Mouse (Mus musculus) forebrain, embryonic 12.5 days (tissue): ENCODE data around the gene Clybl. TPM values are rescaled to one million over a fixed set of nuclear protein-coding genes. Genes with fewer than 3 reads are reported as not detected.

Experiments used
- ATAC-seq: fragments of 200-750 bp; cut with Nextera tagmentation; 2 replicates; pipeline ENCODE4 v1.8.0; 2017; ENCODE audit warnings: moderate TSS enrichment; ENCODE audit not compliant: low FRiP score
- H3K27ac ChIP-seq: fragments of 300-500 bp; sonication (generic); 2 replicates; pipeline ENCODE4 v1.5.1; 2016; ENCODE audit warnings: mild to moderate bottlenecking
- H3K27me3 ChIP-seq: fragments of 300-500 bp; sonication (generic); 2 replicates; pipeline ENCODE4 v1.6.1; 2016; ENCODE audit warnings: mild to moderate bottlenecking
- H3K36me3 ChIP-seq: fragments of 300-500 bp; sonication (generic); replicated peaks from 2 replicates; pipeline ENCODE4 v1.6.1; 2016; ENCODE audit warnings: mild to moderate bottlenecking
- H3K4me1 ChIP-seq: fragments of 300-500 bp; sonication (generic); 2 replicates; pipeline ENCODE4 v1.6.1; 2016
- H3K4me2 ChIP-seq: fragments of 300-500 bp; sonication (generic); 2 replicates; pipeline ENCODE4 v1.6.1; 2016; ENCODE audit warnings: mild to moderate bottlenecking, moderate library complexity
- H3K4me3 ChIP-seq: fragments of 300-500 bp; sonication (generic); replicated peaks from 2 replicates; pipeline ENCODE4 v1.5.1; 2016; ENCODE audit warnings: mild to moderate bottlenecking
- H3K9ac ChIP-seq: fragments of 300-500 bp; sonication (generic); 2 replicates; pipeline ENCODE4 v1.6.1; 2016; ENCODE audit warnings: mild to moderate bottlenecking
- H3K9me3 ChIP-seq: fragments of 300-500 bp; sonication (generic); 2 replicates; pipeline ENCODE4 v1.6.1; 2016
- WGBS: fragments of 180-500 bp; shearing (Covaris S2); methylation state at CpG from one replicate; pipeline ENCODE4 v1.1.7; 2016; 5-methylcytosine and 5-hydroxymethylcytosine counted together
- polyA plus RNA-seq: library from polyadenylated mRNA; unstranded; fragments of >200 nt; fragmentation: Nextera tagmentation; extraction: Ambion mirVana; gene quantifications from 2 replicates; pipeline ENCODE4 v1.2.1, GENCODE M21; 2016

The Clybl gene
- polyA plus RNA-seq, result 22.8 and 24.7 TPM in 2 replicates

DNA sequence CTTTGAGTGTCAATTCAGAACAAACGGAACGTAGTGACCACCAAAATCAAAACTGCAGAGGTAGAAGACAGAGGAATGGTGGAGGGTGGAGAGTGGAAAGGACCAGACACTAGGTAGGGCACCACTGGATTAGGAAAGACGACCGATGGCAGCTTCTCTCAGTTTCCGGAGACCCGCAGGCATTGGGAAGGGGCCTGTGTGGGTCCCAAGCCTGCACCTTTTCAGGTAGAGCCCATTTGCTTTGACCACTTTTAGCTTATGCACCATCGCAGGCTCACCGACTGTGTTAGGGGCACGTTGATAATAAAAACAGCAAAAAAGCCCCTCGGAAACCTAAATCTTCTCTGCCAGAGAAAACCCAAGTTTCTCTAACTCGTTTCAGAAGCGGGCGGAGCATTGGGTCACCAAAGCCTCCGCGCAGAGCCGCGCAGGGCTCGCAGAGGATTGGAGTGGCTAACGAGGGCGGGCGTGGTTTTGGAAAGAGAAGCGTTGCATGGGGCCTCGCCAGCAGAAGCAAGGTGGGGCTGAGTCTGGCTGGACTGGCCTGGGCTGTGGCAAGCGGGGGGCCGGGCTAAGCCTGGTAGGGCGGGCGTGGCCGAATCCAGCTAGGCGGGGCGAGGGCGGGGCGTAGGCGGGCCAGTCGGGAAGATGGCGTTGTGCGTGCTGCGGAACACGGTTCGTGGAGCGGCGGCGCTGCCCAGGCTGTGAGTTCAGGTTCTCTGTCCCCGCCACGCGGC is at the start of gene Clybl:
TSS of gene Clybl (plus strand) at position 627 of the 737 bp plus-strand sequence.
- peaks cover 12% of the 10 kb centered on the region for H3K4me1 ChIP-seq
- WGBS, result 3% methylated on average over 43 of the region's 45 CpGs
- peak within 1 kb of the TSS; percentile 62 for H3K4me2 ChIP-seq
- peak within 1 kb of the TSS; percentile 46; the same call in 1 of the 2 replicates for H3K9ac ChIP-seq
- H3K27ac ChIP-seq, result no peak within 1 kb of the TSS
- no peaks in the 10 kb centered on the region for H3K9me3 ChIP-seq
- peaks cover 17% of the 10 kb centered on the region for H3K27me3 ChIP-seq
- peak within 1 kb of the TSS; percentile 59 for H3K4me3 ChIP-seq
- H3K36me3 ChIP-seq, result no peaks in the 10 kb centered on the region
- peak; percentile 99 for ATAC-seq

DNA sequence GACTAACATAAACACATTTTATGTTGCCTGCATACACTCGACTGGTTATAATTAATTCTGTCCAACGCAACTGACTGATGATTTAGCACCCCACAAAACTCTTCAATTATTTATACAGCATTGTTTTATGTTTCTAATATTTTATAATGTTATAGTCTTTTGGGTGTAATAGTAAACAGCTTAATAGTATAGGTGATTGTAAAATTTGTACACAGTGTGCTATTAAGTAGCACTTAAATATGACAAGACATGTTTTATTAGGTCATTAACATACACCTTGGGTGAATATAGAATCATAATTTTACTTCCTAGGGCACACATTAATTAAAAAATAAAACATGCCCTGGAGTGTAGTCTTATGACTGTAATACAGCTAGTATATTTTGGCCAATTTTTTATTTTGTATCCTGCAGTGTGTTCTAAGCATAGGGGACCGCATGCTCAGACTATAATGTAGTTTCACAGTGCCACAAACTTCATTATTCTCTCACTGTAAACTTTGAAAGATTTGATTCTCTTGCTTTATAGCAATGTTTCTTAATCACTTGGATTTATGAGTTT is 45.1 kb upstream of the Clybl start:
- Histone ChIP-seq H3K27me3 (no peaks in the 10 kb centered on the region), H3K9ac (no peak overlapping the region), H3K4me1 (no peaks in the 10 kb centered on the region), H3K27ac (no peak overlapping the region), H3K4me2 (no peak overlapping the region), H3K4me3 (no peak overlapping the region), H3K9me3 (no peaks in the 10 kb centered on the region), H3K36me3 (peaks cover 40% of the 10 kb centered on the region)
- no peak for ATAC-seq
- 95% methylated on average over 3 of the region's 3 CpGs for WGBS

DNA sequence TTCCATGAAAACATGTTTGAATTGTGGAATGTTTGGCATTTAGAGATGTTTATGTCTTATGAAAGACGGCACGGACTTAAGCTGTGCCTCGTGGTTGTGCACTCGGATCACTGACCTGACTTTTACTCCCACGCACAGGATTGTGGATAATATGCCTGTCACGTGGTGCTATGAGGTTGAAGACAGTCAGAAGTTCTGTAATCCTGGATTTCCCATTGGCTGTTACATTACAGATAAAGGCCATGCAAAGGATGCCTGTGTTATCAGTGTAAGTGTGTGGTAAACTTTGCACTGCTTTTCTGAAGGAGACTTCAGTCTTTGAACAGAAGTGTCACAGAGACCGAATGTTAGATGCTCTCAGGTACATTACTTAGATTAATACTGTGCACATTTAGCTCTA is 44.3 kb upstream of the Clybl start:
- ATAC-seq, result no peak
- no peak overlapping the region for H3K9ac ChIP-seq
- no peaks in the 10 kb centered on the region for H3K9me3 ChIP-seq
- H3K4me1 ChIP-seq, result no peaks in the 10 kb centered on the region
- no peak overlapping the region for H3K27ac ChIP-seq
- WGBS, result 96% methylated on average over 7 of the region's 7 CpGs
- H3K27me3 ChIP-seq, result no peaks in the 10 kb centered on the region
- no peak overlapping the region for H3K4me3 ChIP-seq
- no peak overlapping the region for H3K4me2 ChIP-seq
- peaks cover 47% of the 10 kb centered on the region for H3K36me3 ChIP-seq

DNA sequence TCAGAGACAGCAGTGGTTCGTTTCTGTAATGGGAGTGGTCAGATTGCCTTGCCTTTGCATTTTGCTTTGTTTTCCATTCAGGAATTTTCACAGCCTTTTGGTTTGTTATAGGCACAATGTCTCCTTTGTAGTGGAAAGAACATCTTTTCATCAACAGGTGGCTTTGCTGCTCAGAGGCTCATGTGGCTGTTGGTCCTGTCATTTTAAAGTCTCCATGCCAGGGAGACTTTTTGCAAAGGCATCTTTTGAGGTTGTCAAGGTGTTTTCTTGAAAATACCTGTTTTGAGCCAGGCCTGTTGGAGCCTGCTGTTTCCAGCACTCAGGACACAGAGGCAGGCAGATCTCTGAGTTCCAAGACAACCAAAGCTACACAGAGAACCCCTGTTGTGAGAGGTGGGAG is 41.4 kb upstream of the Clybl start:
- Histone ChIP-seq H3K27ac (no peak overlapping the region), H3K4me3 (no peak overlapping the region), H3K27me3 (no peaks in the 10 kb centered on the region), H3K4me1 (no peaks in the 10 kb centered on the region), H3K9me3 (no peaks in the 10 kb centered on the region), H3K9ac (no peak overlapping the region), H3K36me3 (peaks cover 65% of the 10 kb centered on the region), H3K4me2 (no peak overlapping the region)
- no peak for ATAC-seq
- WGBS, result 48% methylated on average over 1 of the region's 1 CpGs

DNA sequence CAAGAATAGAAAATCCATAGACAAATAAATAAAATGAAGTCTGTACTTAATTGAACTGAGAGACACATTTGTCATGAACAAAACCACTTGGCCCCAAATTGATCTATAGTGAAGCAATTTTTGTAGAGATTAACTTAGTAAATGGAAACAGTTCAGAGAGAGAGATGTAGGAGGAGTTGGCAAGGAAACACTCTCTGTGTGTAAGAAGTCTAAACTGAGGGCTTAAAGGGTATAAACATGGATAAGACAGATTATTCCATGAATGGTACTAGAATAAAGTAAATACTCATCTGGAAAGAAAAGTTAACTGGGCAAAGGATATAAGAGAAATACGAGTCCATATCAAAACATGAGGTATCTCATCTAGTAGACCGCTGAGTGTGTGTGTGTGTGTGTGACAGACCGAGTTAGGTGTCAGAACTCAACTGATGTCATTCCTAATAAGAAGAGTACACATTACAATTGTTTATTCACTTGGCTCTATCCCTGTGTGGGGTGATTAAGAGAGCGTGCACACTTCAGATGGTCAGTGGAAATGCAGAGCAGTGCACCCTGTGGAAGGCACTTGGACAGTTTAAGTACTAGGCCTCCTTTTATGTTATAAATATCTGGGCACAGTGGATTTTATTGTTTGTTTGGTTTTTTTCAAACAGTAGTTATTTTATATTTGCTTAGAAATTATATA is 37.8 kb upstream of the Clybl start:
- peaks cover 82% of the 10 kb centered on the region for H3K36me3 ChIP-seq
- no peak overlapping the region for H3K9ac ChIP-seq
- H3K9me3 ChIP-seq, result no peaks in the 10 kb centered on the region
- no peaks in the 10 kb centered on the region for H3K27me3 ChIP-seq
- no peak overlapping the region for H3K27ac ChIP-seq
- WGBS, result 96% methylated on average over 4 of the region's 4 CpGs
- no peak for ATAC-seq
- H3K4me3 ChIP-seq, result no peak overlapping the region
- no peak overlapping the region for H3K4me2 ChIP-seq
- H3K4me1 ChIP-seq, result no peaks in the 10 kb centered on the region

DNA sequence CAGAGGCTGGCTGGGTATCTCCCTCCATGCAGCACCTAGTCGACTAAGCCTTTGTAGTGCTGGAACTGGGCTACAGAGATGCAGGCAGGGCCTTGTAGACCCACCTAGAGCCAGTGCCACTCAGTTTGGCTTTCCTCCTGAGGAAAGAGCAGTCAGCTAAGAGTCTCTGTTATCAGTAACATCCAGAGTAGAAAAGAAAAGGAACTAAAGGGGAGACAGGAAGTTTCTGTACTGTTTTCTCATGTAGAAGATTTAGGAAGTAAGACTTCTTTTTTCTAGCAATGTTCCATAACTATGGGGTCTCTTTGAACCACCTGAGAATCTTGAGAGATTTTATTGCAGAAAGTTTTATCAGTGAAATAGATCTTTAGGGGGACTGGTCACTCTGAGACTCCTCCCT is 36.1 kb upstream of the Clybl start:
- H3K36me3 ChIP-seq, result peaks cover 78% of the 10 kb centered on the region
- WGBS, result 74% methylated on average over 1 of the region's 1 CpGs
- no peak for ATAC-seq

DNA sequence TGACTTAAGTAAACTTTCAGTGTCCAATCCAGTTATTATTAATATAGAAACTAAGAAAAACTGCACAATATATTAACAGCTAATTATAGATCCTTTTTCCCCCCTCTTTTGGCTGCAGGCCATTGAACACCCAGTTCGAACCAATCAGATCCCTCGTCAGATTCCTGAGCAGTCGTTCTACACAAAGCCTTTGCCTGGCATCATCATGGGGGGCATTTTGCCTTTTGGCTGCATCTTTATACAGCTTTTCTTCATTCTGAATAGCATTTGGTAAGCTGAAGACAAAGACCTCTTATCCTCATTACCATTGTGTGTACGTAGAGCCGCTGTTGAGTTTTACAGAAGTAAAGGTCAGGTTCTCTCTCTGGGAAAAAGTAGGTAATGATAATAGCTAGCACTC is 30.9 kb upstream of the Clybl start:
- Histone ChIP-seq H3K4me1 (peaks cover 8% of the 10 kb centered on the region), H3K4me2 (no peak overlapping the region), H3K9me3 (no peaks in the 10 kb centered on the region), H3K36me3 (peaks cover 72% of the 10 kb centered on the region), H3K9ac (no peak overlapping the region), H3K27me3 (no peaks in the 10 kb centered on the region), H3K4me3 (no peak overlapping the region), H3K27ac (no peak overlapping the region)
- ATAC-seq, result no peak
- 18% methylated on average over 5 of the region's 5 CpGs for WGBS

More for the DNA sequence above, 36.1 kb upstream of the Clybl start:
- Histone ChIP-seq H3K4me1 (peaks cover under 1% of the 10 kb centered on the region; the same call in 1 of the 2 replicates), H3K9ac (no peak overlapping the region), H3K4me3 (no peak overlapping the region), H3K27me3 (no peaks in the 10 kb centered on the region), H3K27ac (no peak overlapping the region), H3K4me2 (no peak overlapping the region), H3K9me3 (no peaks in the 10 kb centered on the region)

DNA sequence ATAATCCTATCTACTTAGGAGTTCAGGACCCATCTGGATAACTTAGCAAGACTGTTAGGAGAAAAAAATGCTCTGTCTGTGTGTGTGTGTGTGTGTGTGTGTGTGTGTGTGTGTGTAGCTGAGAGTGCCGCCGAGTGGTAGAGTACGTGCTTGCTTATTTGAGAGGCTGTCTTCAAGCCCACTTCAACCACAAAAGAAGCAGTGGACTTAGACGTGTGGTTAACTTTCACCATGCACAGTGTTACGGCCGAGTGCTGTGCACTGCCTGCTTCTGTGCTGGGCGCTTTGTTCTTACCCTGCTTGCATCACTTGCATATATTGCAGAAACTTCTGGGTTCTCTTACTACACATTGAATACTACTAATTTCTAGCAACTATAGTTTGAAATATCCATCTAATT is 23.8 kb upstream of the Clybl start:
- WGBS, result 86% methylated on average over 7 of the region's 7 CpGs

DNA sequence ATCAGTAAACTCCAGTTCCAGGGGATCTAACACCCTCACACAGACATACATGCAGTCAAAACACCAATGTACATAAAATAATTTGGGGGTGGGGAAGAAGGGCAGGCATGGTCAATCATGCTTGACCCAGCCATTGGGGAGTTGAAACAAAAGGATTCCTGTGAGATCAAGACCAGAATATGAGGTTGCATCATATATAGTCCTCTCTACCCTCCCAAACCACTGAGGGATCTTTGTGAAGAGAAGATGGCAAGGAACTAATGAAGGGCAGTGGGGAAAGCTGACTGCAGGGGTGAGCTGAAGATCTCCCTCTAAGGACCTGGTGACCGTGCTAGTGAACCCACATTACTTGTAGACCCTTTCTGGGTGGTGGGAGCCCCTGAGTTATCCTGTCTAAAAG is 20.6 kb upstream of the Clybl start:
- Histone ChIP-seq H3K9me3 (no peaks in the 10 kb centered on the region), H3K27ac (no peak overlapping the region), H3K9ac (no peak overlapping the region), H3K4me1 (no peaks in the 10 kb centered on the region), H3K4me3 (no peak overlapping the region), H3K4me2 (no peak overlapping the region), H3K27me3 (no peaks in the 10 kb centered on the region), H3K36me3 (peaks cover 29% of the 10 kb centered on the region)
- WGBS, result 100% methylated on average over 1 of the region's 1 CpGs
- ATAC-seq, result no peak

More for the DNA sequence above, 23.8 kb upstream of the Clybl start:
- H3K36me3 ChIP-seq, result peaks cover 47% of the 10 kb centered on the region
- H3K27me3 ChIP-seq, result no peaks in the 10 kb centered on the region
- no peak overlapping the region for H3K27ac ChIP-seq
- H3K4me3 ChIP-seq, result no peak overlapping the region
- no peak overlapping the region for H3K9ac ChIP-seq
- no peaks in the 10 kb centered on the region for H3K4me1 ChIP-seq
- ATAC-seq, result no peak
- H3K4me2 ChIP-seq, result no peak overlapping the region
- no peaks in the 10 kb centered on the region for H3K9me3 ChIP-seq

DNA sequence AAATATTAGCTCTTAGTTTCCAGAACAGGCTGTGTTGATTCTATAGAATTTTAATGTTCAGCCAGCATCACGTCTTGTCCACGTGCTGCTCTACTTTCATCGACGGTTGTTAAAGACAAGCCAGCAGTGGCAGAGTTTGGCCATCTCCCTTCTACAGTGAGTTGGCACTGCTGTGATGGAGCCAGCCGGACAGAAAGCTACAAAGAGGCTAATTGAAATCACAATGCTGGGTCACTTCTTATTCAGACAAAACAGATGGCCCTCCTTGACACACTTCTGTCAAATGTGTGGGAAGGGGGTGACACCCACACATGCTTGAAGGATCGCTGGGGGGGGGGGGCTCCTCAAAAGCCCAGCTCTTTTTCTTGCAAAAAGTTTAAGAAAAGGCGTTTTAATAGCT is 12.6 kb upstream of the Clybl start:
- Histone ChIP-seq H3K36me3 (0 out of 2 replicates have a peak, but pooled peaks cover 3% of the 10 kb centered on the region), H3K9me3 (no peaks in the 10 kb centered on the region), H3K9ac (no peak overlapping the region), H3K4me1 (peaks cover 12% of the 10 kb centered on the region), H3K4me2 (no peak overlapping the region), H3K27ac (no peak overlapping the region), H3K4me3 (no peak overlapping the region), H3K27me3 (no peaks in the 10 kb centered on the region)
- no peak; the same call in 1 of the 2 replicates for ATAC-seq
- 72% methylated on average over 7 of the region's 7 CpGs for WGBS

DNA sequence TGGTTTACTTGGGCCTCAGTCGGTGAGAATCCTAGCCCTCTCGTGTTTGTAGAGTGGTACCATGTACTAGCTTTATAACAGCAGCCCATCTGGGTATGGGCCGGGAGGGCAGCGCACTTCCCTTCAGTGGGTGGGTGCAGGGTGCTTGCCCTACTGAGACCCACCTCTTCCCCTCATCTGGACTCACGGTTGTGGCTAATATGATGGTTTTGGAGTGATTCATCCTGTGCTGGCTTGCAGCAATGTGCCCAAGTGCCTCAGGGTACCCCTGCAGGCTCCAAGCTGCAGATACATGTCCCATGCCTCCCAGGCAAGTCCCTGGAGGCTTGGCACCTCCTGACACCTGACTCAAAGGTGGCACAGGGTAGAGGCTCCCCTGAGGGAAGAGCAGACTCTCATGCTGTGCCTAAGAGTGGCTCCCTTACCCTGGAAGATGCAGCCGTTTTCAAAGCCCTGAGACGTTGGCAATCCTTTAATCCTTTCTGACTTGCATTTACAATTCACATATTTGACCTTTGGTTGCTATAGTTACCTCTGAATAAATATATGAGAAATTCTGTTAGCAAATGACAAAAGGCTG is 11.2 kb upstream of the Clybl start:
- WGBS, result 66% methylated on average over 7 of the region's 7 CpGs

DNA sequence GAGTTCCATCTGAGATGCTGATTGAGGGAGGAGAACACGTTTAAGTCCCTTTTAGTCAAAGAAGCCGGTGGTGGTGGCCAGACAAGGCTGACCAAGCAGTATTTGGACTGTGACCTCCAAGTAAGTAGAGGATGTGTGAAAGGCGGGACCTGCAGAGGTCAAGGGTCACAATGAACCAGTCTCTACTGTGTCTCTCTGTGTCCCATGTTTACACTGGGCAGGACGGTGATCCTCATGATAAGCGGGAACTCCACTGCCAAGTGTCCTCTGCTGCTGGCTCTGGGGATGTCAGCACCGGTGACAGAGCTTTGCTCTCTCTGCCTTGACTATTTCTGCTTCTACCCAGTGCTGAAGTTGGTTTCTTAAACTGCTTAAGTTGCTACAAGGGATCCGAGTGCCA is 10.5 kb upstream of the Clybl start:
- H3K4me2 ChIP-seq, result no peak overlapping the region
- H3K9me3 ChIP-seq, result no peaks in the 10 kb centered on the region
- H3K4me3 ChIP-seq, result no peak overlapping the region
- H3K4me1 ChIP-seq, result peaks cover 12% of the 10 kb centered on the region
- no peak overlapping the region for H3K9ac ChIP-seq
- WGBS, result 89% methylated on average over 7 of the region's 7 CpGs
- ATAC-seq, result no peak
- H3K36me3 ChIP-seq, result no peaks in the 10 kb centered on the region
- H3K27ac ChIP-seq, result no peak overlapping the region
- no peaks in the 10 kb centered on the region for H3K27me3 ChIP-seq

More for the DNA sequence above, 11.2 kb upstream of the Clybl start:
- Histone ChIP-seq H3K9ac (no peak overlapping the region), H3K36me3 (no peaks in the 10 kb centered on the region), H3K27me3 (no peaks in the 10 kb centered on the region), H3K9me3 (no peaks in the 10 kb centered on the region), H3K4me1 (peaks cover 12% of the 10 kb centered on the region), H3K4me2 (no peak overlapping the region), H3K27ac (peak overlapping the region; percentile 42; the same call in 1 of the 2 replicates), H3K4me3 (no peak overlapping the region)
- peak; percentile 59 for ATAC-seq
